Mouse (Mus musculus): Measurements from ENCODE around the gene Aig1.

DNA sequence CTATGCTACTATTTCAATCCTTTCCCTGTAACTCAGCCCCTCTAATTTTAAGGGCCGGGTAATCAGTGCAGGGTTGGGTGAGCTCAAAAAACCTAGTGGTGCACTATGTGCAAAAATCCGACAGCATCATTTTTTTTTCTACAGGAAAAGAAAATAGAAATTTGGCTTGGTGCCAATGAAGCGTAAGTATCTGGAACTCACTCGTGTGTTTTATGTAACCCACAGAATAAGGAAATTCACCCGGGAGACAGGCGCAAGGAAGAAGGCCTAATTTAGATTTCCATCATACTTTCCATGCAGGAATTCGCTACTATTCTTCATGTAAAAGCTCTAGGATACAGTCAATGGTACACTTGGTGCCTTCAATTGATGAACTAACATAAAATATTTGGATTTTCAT, 34.7 kb downstream of the Aig1 start:
- TF ChIP-seq FLI1 (IDR thresholded peaks at IDR 0.05; ENCODE audit: low read length) = no peak
- TF ChIP-seq GATA1 (IDR thresholded peaks at IDR 0.05; ENCODE audit: borderline replicate concordance, low read length) = no peak
